Mouse (Mus musculus) embryonic facial prominence, embryonic 15.5 days (tissue): ENCODE results near the gene Trim43b. TPM values are rescaled to one million over a fixed set of nuclear protein-coding genes. Genes with fewer than 3 reads are reported as not detected.
"Not testable (repeated sequence)": the region's sequence is repeated elsewhere in the genome, so short reads cannot be mapped to it uniquely, and the experiment has no call there.

ENCODE experiments used
- ATAC-seq: fragments of 200-750 bp; cut with Nextera tagmentation; 2 replicates; pipeline ENCODE4 v1.8.0; 2017; ENCODE audit warnings: low read depth, moderate TSS enrichment; ENCODE audit not compliant: insufficient number of reproducible peaks, low FRiP score, low TSS enrichment
- H3K27ac ChIP-seq: fragments of 300-500 bp; sonication (generic); replicated peaks from 2 replicates; pipeline ENCODE4 v1.5.1; 2015; ENCODE audit warnings: mild to moderate bottlenecking, inconsistent platforms
- H3K27me3 ChIP-seq: fragments of 300-500 bp; sonication (generic); 2 replicates; pipeline ENCODE4 v1.6.1; 2015; ENCODE audit warnings: inconsistent platforms
- H3K36me3 ChIP-seq: fragments of 300-500 bp; sonication (generic); 2 replicates; pipeline ENCODE4 v1.6.1; 2015; ENCODE audit warnings: mild to moderate bottlenecking, inconsistent platforms
- H3K4me1 ChIP-seq: fragments of 300-500 bp; sonication (generic); 2 replicates; pipeline ENCODE4 v1.6.1; 2015; ENCODE audit warnings: inconsistent platforms
- H3K4me2 ChIP-seq: fragments of 300-500 bp; sonication (generic); replicated peaks from 2 replicates; pipeline ENCODE4 v1.6.1; 2015; ENCODE audit warnings: mild to moderate bottlenecking, inconsistent platforms
- H3K4me3 ChIP-seq: fragments of 300-500 bp; sonication (generic); replicated peaks from 2 replicates; pipeline ENCODE4 v1.5.1; 2015; ENCODE audit warnings: mild to moderate bottlenecking, inconsistent platforms
- H3K9ac ChIP-seq: fragments of 300-500 bp; sonication (generic); 2 replicates; pipeline ENCODE4 v1.6.1; 2015; ENCODE audit warnings: inconsistent platforms
- H3K9me3 ChIP-seq: fragments of 300-500 bp; sonication (generic); replicated peaks from 2 replicates; pipeline ENCODE4 v1.6.1; 2016; ENCODE audit warnings: inconsistent platforms
- WGBS: fragments of 180-500 bp; shearing (Covaris S2); methylation state at CpG from one replicate; pipeline ENCODE4 v1.1.7; 2015; 5-methylcytosine and 5-hydroxymethylcytosine counted together
- polyA plus RNA-seq: library from polyadenylated mRNA; unstranded; fragments of >200 nt; fragmentation: Nextera tagmentation; extraction: Ambion mirVana; gene quantifications from 2 replicates; pipeline ENCODE4 v1.2.1, GENCODE M21; 2015

Gene Trim43b
- not detected in 2 replicates for polyA plus RNA-seq

GRCm38 (mm10) chr9:89092735-89093134 is at the start of gene Trim43b:
Gene Trim43b (minus strand): TSS chr9:89092835.
- H3K27ac ChIP-seq, H3K4me3 ChIP-seq, H3K9ac ChIP-seq, H3K4me2 ChIP-seq, ATAC-seq, H3K36me3 ChIP-seq, H3K4me1 ChIP-seq, H3K27me3 ChIP-seq, H3K9me3 ChIP-seq: not testable (repeated sequence)
- WGBS, result 89% methylated on average over 2 of the region's 2 CpGs

DNA sequence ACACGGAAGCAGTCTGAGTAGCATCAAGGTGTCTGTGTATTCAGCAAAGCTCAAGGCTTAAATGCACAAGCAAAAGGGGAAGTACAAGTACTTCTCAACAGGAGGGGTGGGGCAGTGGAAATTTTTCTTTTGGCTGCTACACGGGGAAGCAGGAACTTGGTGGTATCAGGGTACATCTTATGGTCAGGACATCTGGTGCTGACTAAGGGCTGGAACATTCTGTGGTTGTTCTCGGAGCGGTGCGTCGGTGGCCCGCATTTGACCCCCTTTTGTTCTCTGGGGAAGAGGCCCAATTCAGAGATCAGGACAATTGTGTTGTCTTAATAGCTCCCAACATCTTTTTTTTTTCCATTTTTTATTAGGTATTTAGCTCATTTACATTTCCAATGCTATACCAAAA is 11.9 kb upstream of the Trim43b start:
- ATAC-seq, H3K27me3 ChIP-seq, H3K4me2 ChIP-seq, H3K36me3 ChIP-seq, H3K9me3 ChIP-seq, H3K27ac ChIP-seq, H3K9ac ChIP-seq, H3K4me1 ChIP-seq, H3K4me3 ChIP-seq: not testable (repeated sequence)
- WGBS, result 88% methylated on average over 7 of the region's 7 CpGs

DNA sequence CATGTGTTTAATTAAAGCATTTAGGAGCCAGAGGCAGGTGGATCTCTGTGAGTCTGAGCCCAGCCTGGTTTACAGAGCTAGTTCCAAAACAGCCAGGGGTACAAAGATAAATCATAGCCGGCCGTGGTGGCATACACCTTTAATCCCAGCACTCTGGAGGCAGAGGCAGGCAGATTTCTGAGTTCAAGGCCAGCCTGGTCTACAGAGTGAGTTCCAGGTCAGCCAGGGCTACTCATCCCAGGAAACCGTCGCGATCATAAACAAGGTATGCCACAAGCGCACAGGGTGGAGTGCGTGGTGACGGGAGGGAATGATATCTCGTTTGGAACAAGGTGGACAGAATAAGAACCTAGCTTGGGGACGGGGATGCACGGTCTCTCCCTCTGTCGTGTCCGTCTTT is 5.9 kb downstream of the Trim43b start:
- not testable (repeated sequence) for H3K27me3 ChIP-seq, H3K36me3 ChIP-seq, H3K27ac ChIP-seq, H3K4me1 ChIP-seq, H3K9ac ChIP-seq, H3K9me3 ChIP-seq, H3K4me2 ChIP-seq, ATAC-seq, H3K4me3 ChIP-seq
- WGBS, result 94% methylated on average over 13 of the region's 13 CpGs

GRCm38 (mm10) chr9:89079637-89080036 is 13.0 kb downstream of the Trim43b start:
- WGBS, result 80% methylated on average over 10 of the region's 10 CpGs
- not testable (repeated sequence) for H3K27ac ChIP-seq, ATAC-seq, H3K9ac ChIP-seq, H3K4me2 ChIP-seq, H3K27me3 ChIP-seq, H3K4me3 ChIP-seq, H3K9me3 ChIP-seq, H3K4me1 ChIP-seq, H3K36me3 ChIP-seq

GRCm38 (mm10) chr9:89076508-89076907 is 16.1 kb downstream of the Trim43b start:
- 74% methylated on average over 1 of the region's 5 CpGs for WGBS
- not testable (repeated sequence) for H3K9ac ChIP-seq, H3K9me3 ChIP-seq, H3K27ac ChIP-seq, ATAC-seq, H3K36me3 ChIP-seq, H3K4me3 ChIP-seq, H3K4me2 ChIP-seq, H3K4me1 ChIP-seq, H3K27me3 ChIP-seq

DNA sequence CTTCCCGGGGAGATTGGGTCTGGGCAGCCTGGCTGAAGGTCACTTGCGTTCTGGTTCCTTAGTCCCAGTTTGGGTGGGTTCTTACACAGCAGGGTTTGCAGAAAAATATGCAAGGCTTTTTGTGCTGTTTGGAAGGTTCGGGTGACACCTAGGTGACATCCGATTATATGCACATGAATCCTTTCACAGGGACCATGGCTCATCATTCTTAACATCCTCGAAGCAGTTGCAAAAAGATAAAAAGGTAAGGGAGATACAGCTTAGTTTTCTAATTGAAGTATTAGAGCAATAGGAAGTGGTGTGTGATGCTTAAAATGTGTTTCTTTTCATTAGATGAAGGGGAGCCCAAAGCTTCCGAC is 25.5 kb downstream of the Trim43b start:
- not testable (repeated sequence) for H3K9me3 ChIP-seq, H3K4me2 ChIP-seq, ATAC-seq, H3K4me1 ChIP-seq, H3K9ac ChIP-seq, H3K36me3 ChIP-seq, H3K27me3 ChIP-seq, H3K27ac ChIP-seq, H3K4me3 ChIP-seq
- WGBS, result 85% methylated on average over 3 of the region's 6 CpGs

- WGBS, result 66% methylated on average over 41 of the region's 44 CpGs
- not testable (repeated sequence) for H3K27ac ChIP-seq, H3K36me3 ChIP-seq, H3K9ac ChIP-seq, H3K27me3 ChIP-seq, H3K4me2 ChIP-seq, H3K9me3 ChIP-seq, H3K4me1 ChIP-seq
- peak overlapping the region; percentile 11; the same call in 1 of the 2 replicates for H3K4me3 ChIP-seq
- ATAC-seq, result peak; percentile 87
Measured at GRCm38 (mm10) chr9:89066378-89067142, 26.1 kb downstream of the Trim43b start.

Other genes starting within 250 kb of the Trim43b start
- 0.63 and 0.81 TPM in 2 replicates for gene Bcl2a1a, start 135.9 kb downstream of the Trim43b start, polyA plus RNA-seq
- gene Bcl2a1b, start 106.4 kb upstream of the Trim43b start, polyA plus RNA-seq, result 1.0 and 1.1 TPM in 2 replicates
- gene Gm29094, start 106.5 kb upstream of the Trim43b start, polyA plus RNA-seq, result 0.37 and 1.0 TPM in 2 replicates
- gene Mthfs, start 117.8 kb upstream of the Trim43b start, polyA plus RNA-seq, result 27.0 and 33.1 TPM in 2 replicates